Mouse (Mus musculus): ENCODE data around the gene Gm9817. TPM values are rescaled to one million over a fixed set of nuclear protein-coding genes. Genes with fewer than 3 reads are reported as not detected.

The Gm9817 gene
- polyA plus RNA-seq, 1 experiment: 0.02 TPM

GRCm38 (mm10) chr13:45070366-45070765 lies 8.1 kb upstream of the Gm9817 start:
- TF ChIP-seq USF1 (IDR thresholded peaks at IDR 0.05; ENCODE audit: low read depth) (no peak), MYOG (IDR thresholded peaks at IDR 0.05; ENCODE audit: control insufficient read depth, extremely low read depth, insufficient read length) (no peak), CTCF (IDR thresholded peaks at IDR 0.05; ENCODE audit: control insufficient read depth, insufficient read depth, insufficient read length) (no peak), CEBPB (IDR thresholded peaks at IDR 0.05; ENCODE audit: low read depth) (no peak), MYOD1 (IDR thresholded peaks at IDR 0.05; ENCODE audit: control insufficient read depth, insufficient read length, low read depth) (no peak), MAX (IDR thresholded peaks at IDR 0.05) (no peak), FOSL1 (IDR thresholded peaks at IDR 0.05; ENCODE audit: insufficient read depth, low read length, poor library complexity, severe bottlenecking) (no peak)
- H3K79me2 ChIP-seq (ENCODE audit: control insufficient read depth, insufficient read depth): no peaks in the 10 kb centered on the region
- no peaks in the 10 kb centered on the region for H3K36me3 ChIP-seq (ENCODE audit: control insufficient read depth, insufficient read depth)
- no peaks in the 10 kb centered on the region for H3K27me3 ChIP-seq (ENCODE audit: control insufficient read depth, insufficient read depth, insufficient read length)
- H3K4me3 ChIP-seq (ENCODE audit: insufficient read depth, poor library complexity, severe bottlenecking): no peak overlapping the region
- no peak overlapping the region for H3ac ChIP-seq (ENCODE audit: control insufficient read depth, insufficient read length, low read depth)
- no peaks in the 10 kb centered on the region for H3K79me3 ChIP-seq (ENCODE audit: low read depth)

GRCm38 (mm10) chr13:45075012-45075411 lies 3.5 kb upstream of the Gm9817 start:
- no peak overlapping the region for H3ac ChIP-seq (ENCODE audit: control insufficient read depth, insufficient read length, low read depth)
- no peak overlapping the region for H3K4me3 ChIP-seq (ENCODE audit: insufficient read depth, poor library complexity, severe bottlenecking)
- no peak for TF ChIP-seq CEBPB (IDR thresholded peaks at IDR 0.05; ENCODE audit: low read depth)
- no peaks in the 10 kb centered on the region for H3K36me3 ChIP-seq (ENCODE audit: control insufficient read depth, insufficient read depth)
- no peaks in the 10 kb centered on the region for H3K79me2 ChIP-seq (ENCODE audit: control insufficient read depth, insufficient read depth)
- H3K27me3 ChIP-seq (ENCODE audit: control insufficient read depth, insufficient read depth, insufficient read length): no peaks in the 10 kb centered on the region
- H3K79me3 ChIP-seq (ENCODE audit: low read depth): no peaks in the 10 kb centered on the region

GRCm38 (mm10) chr13:45075715-45076114 lies 2.8 kb upstream of the Gm9817 start:
- H3K27me3 ChIP-seq (ENCODE audit: control insufficient read depth, insufficient read depth, insufficient read length): no peaks in the 10 kb centered on the region
- TF ChIP-seq MYOG (IDR thresholded peaks at IDR 0.05; ENCODE audit: control insufficient read depth, extremely low read depth, insufficient read length) (no peak), USF1 (IDR thresholded peaks at IDR 0.05; ENCODE audit: low read depth) (no peak), MYOD1 (IDR thresholded peaks at IDR 0.05; ENCODE audit: control insufficient read depth, insufficient read length, low read depth) (no peak), CTCF (IDR thresholded peaks at IDR 0.05; ENCODE audit: control insufficient read depth, insufficient read depth, insufficient read length) (no peak), MAX (IDR thresholded peaks at IDR 0.05) (no peak), FOSL1 (IDR thresholded peaks at IDR 0.05; ENCODE audit: insufficient read depth, low read length, poor library complexity, severe bottlenecking) (no peak)

GRCm38 (mm10) chr13:45080771-45081170 lies 2.3 kb downstream of the Gm9817 start:
- Histone ChIP-seq H3K79me2 (ENCODE audit: control insufficient read depth, insufficient read depth) (no peaks in the 10 kb centered on the region), H3K36me3 (ENCODE audit: control insufficient read depth, insufficient read depth) (no peaks in the 10 kb centered on the region), H3K4me3 (ENCODE audit: insufficient read depth, poor library complexity, severe bottlenecking) (no peak overlapping the region), H3K27me3 (ENCODE audit: control insufficient read depth, insufficient read depth, insufficient read length) (no peaks in the 10 kb centered on the region), H3ac (ENCODE audit: control insufficient read depth, insufficient read length, low read depth) (no peak overlapping the region), H3K79me3 (ENCODE audit: low read depth) (no peaks in the 10 kb centered on the region)
- TF ChIP-seq MYOG (IDR thresholded peaks at IDR 0.05; ENCODE audit: control insufficient read depth, extremely low read depth, insufficient read length) (no peak), CEBPB (IDR thresholded peaks at IDR 0.05; ENCODE audit: low read depth) (no peak), USF1 (IDR thresholded peaks at IDR 0.05; ENCODE audit: low read depth) (no peak), CTCF (IDR thresholded peaks at IDR 0.05; ENCODE audit: control insufficient read depth, insufficient read depth, insufficient read length) (no peak)

More at GRCm38 (mm10) chr13:45075715-45076114, 2.8 kb upstream of the Gm9817 start:
- no peak overlapping the region for H3K4me3 ChIP-seq (ENCODE audit: insufficient read depth, poor library complexity, severe bottlenecking)
- H3K79me3 ChIP-seq (ENCODE audit: low read depth): no peaks in the 10 kb centered on the region
- H3K79me2 ChIP-seq (ENCODE audit: control insufficient read depth, insufficient read depth): no peaks in the 10 kb centered on the region
- H3K36me3 ChIP-seq (ENCODE audit: control insufficient read depth, insufficient read depth): no peaks in the 10 kb centered on the region
- no peak overlapping the region for H3ac ChIP-seq (ENCODE audit: control insufficient read depth, insufficient read length, low read depth)

GRCm38 (mm10) chr13:45083696-45084095 lies 5.2 kb downstream of the Gm9817 start:
- Histone ChIP-seq H3K79me3 (ENCODE audit: low read depth) (no peaks in the 10 kb centered on the region), H3K79me2 (ENCODE audit: control insufficient read depth, insufficient read depth) (no peaks in the 10 kb centered on the region), H3K36me3 (ENCODE audit: control insufficient read depth, insufficient read depth) (no peaks in the 10 kb centered on the region), H3K27me3 (ENCODE audit: control insufficient read depth, insufficient read depth, insufficient read length) (peaks cover 4% of the 10 kb centered on the region), H3ac (ENCODE audit: control insufficient read depth, insufficient read length, low read depth) (no peak overlapping the region), H3K4me3 (ENCODE audit: insufficient read depth, poor library complexity, severe bottlenecking) (no peak overlapping the region)
- TF ChIP-seq FOSL1 (IDR thresholded peaks at IDR 0.05; ENCODE audit: insufficient read depth, low read length, poor library complexity, severe bottlenecking): no peak
- TF ChIP-seq CEBPB (IDR thresholded peaks at IDR 0.05; ENCODE audit: low read depth): no peak
- no peak for TF ChIP-seq MYOG (IDR thresholded peaks at IDR 0.05; ENCODE audit: control insufficient read depth, extremely low read depth, insufficient read length)
- no peak for TF ChIP-seq MYOD1 (IDR thresholded peaks at IDR 0.05; ENCODE audit: control insufficient read depth, insufficient read length, low read depth)
- TF ChIP-seq CTCF (IDR thresholded peaks at IDR 0.05; ENCODE audit: control insufficient read depth, insufficient read depth, insufficient read length): no peak
- no peak for TF ChIP-seq MAX (IDR thresholded peaks at IDR 0.05)
- no peak for TF ChIP-seq USF1 (IDR thresholded peaks at IDR 0.05; ENCODE audit: low read depth)

- no peaks in the 10 kb centered on the region for H3K79me2 ChIP-seq (ENCODE audit: control insufficient read depth, insufficient read depth)
- TF ChIP-seq USF1 (IDR thresholded peaks at IDR 0.05; ENCODE audit: low read depth) (no peak), MAX (IDR thresholded peaks at IDR 0.05) (no peak), MYOD1 (IDR thresholded peaks at IDR 0.05; ENCODE audit: control insufficient read depth, insufficient read length, low read depth) (no peak), CEBPB (IDR thresholded peaks at IDR 0.05; ENCODE audit: low read depth) (no peak), FOSL1 (IDR thresholded peaks at IDR 0.05; ENCODE audit: insufficient read depth, low read length, poor library complexity, severe bottlenecking) (no peak), CTCF (IDR thresholded peaks at IDR 0.05; ENCODE audit: control insufficient read depth, insufficient read depth, insufficient read length) (no peak)
- H3K79me3 ChIP-seq (ENCODE audit: low read depth): no peaks in the 10 kb centered on the region
- H3K36me3 ChIP-seq (ENCODE audit: control insufficient read depth, insufficient read depth): no peaks in the 10 kb centered on the region
- H3ac ChIP-seq (ENCODE audit: control insufficient read depth, insufficient read length, low read depth): no peak overlapping the region
- H3K27me3 ChIP-seq (ENCODE audit: control insufficient read depth, insufficient read depth, insufficient read length): peaks cover 7% of the 10 kb centered on the region
- H3K4me3 ChIP-seq (ENCODE audit: insufficient read depth, poor library complexity, severe bottlenecking): no peak overlapping the region
Measured at GRCm38 (mm10) chr13:45088796-45089221, 10.3 kb downstream of the Gm9817 start.
